Mouse (Mus musculus) spleen, adult 12 weeks (tissue): Measurements from ENCODE around the gene Col1a2.

Experiments used
- DNase-seq: peaks from one replicate; pipeline ENCODE4 v3.0.0; 2022; ENCODE audit warnings: low spot score

Gene Col1a2

GRCm38 (mm10) chr6:4521031-4521430, 16.4 kb downstream of the Col1a2 start:
- DNase-seq = no peak

DNA sequence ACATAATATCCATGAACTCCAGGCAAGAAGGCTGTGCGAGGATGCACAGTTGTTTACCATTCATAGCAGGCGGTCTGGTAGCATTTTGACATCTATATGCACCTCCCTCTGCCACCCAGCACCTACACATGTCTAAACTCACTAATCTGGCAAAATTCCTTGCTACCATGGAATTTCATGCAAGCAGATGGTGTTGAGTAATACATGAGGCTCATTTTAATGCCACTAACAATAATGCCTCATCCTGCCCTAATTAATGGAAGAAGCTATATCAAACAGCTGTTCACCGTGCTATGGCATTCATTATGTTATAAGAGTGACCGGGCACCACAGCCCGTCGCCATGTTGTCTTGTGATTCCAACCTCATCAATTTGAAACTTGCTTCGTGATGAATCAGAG, 23.8 kb downstream of the Col1a2 start:
- no peak for DNase-seq

GRCm38 (mm10) chr6:4530986-4531385, 26.4 kb downstream of the Col1a2 start:
- DNase-seq = no peak

DNA sequence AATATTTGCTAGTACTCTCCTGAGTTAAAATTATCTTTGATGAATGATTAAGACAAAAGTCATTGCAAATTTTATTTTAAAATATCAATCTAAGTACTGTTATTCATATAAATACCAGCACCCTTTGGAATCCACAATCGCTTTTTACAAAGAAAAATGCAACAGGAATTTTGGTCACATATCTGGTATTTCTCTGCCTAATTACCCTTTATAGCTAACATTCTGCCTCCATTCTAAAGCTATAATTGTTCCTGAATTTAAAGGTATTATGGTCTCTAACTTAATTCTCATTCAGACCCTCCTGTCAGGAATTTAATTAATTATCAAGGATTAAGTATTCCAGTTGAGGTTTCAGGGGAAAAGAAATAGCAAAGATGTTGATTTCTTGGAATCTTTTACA, 28.3 kb downstream of the Col1a2 start:
- no peak for DNase-seq

- DNase-seq = no peak
These were observed 30.0 kb downstream of the Col1a2 start for GRCm38 (mm10) chr6:4534462-4535079.

- no peak for DNase-seq
These were observed 37.5 kb downstream of the Col1a2 start for GRCm38 (mm10) chr6:4541926-4542715.

DNA sequence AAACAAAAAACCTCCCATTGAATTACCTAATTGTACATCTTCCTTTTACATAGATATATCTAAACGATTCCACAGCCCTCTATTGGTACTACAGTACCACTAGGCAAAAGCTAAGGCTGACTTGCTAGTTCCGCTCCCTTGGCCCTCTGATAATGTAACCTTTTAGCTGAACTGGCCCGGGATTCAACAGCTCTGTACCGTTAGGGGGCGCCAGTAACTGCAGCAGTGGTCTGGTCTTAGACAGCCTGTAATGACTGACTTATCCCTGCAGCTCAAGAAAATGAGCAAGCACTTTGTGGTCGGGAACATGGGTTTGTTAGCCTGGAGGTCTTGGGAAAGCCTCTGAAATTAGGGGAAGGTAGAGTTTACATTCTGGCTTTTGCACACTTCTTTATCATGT, 39.9 kb downstream of the Col1a2 start:
- DNase-seq = no peak

- DNase-seq = no peak
These were observed 41.1 kb downstream of the Col1a2 start for GRCm38 (mm10) chr6:4545727-4546126.

DNA sequence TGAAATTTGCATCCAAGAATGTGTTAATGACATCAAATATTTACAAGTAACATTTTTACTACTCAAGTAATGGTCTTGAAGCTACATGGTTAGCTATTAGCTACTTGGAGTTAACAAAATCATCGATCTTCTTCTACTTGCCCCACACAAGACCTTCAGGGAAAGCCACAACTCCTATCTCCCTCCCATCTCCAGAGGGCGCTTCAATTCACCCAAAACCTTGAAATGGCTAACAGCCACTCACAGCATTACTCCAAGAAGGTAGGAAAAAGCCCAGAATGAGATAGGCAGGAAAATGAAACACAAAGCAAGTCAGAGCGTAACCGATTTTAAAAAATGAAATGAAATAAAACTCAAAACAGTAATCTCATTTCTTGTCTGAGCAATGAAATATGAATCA, 44.3 kb downstream of the Col1a2 start:
- DNase-seq = no peak

DNA sequence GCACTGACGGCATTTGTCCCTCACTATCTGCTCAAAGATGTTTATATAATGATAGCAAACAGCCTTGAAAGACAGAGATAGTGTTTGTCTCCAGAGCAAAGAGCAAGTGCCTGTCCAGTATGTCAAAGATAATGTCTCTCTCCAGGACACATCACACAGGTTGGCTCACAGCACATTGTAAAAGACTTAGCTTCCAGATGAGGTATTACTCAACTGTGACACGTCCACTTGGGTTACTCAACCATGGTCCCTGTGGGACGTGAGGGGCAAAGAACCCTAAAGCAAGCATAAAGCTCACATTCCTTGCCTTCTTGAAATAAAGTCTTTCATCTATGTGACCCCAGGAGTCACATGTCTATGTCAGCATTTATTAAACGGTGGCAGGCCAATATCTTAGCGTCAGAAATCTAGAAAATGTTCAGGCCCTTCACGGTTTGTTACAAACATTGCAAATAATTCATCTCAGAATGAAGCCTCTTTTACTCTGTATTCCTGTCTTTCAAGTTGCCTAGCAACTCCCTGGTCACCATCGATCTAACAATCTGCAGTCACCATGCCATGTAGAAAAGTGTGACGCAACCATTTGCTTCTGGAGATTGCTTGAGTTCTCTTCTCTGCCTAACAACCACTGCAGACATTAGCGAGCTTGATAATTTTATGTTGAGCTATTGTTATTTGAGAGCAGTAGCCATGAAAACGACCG, 45.4 kb downstream of the Col1a2 start:
- no peak for DNase-seq

DNA sequence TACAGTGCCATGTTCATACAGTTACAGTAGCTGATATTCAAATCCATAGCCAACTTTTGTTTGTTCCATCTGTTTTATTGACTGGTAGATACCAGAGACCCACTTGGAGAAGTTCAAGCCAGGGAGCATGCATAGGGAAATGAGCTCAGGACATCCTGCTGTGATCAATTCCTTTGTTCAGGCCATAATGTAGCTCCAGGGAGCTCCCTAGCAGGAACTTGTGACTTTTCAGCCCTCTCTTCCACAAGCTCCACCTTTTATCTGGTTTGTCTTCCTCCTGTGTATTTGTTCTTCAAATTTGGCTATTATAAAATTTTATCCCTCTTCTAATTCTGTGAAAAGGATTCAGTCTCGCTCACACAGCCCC, 45.9 kb downstream of the Col1a2 start:
- no peak for DNase-seq

DNA sequence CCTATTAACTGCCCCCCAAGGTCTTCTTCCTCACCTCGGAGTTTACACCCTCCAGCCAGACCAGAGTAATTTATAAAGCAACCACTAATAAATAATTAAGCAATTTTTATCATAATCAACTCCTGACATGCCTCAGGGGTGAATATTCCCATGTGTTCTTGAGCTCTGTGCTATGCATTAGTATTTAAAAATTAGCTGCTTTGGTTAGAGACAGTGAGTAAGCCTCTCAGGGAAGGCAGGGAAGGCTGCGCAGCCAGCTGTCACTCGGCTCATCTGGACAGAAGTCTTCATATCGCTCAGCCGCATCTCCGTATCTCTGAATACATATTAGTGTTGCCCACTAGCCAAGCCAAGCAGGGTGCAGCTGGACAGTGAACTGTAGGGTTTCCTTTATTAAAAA, 50.8 kb downstream of the Col1a2 start:
- no peak for DNase-seq

- DNase-seq = no peak
These were observed 52.5 kb downstream of the Col1a2 start for GRCm38 (mm10) chr6:4557086-4557485.

DNA sequence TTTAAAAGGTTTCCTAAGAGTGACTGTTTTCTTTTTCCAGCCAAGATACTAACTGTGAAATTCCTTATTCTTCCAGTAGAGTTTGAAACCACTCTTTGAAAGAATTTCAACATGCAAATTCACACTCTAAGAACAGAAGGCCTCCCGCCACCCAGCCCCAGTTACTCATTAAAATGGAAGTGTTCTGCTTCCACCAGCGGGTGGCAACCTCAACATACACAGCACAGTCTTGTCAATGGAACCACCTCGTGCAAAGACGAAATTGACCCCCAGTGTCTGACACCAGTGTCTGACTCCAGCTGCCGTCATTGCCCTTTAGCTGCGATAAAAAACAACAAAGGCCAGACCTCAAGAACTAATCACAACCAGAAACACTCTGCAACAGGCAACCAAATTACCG, 53.1 kb downstream of the Col1a2 start:
- no peak for DNase-seq

DNA sequence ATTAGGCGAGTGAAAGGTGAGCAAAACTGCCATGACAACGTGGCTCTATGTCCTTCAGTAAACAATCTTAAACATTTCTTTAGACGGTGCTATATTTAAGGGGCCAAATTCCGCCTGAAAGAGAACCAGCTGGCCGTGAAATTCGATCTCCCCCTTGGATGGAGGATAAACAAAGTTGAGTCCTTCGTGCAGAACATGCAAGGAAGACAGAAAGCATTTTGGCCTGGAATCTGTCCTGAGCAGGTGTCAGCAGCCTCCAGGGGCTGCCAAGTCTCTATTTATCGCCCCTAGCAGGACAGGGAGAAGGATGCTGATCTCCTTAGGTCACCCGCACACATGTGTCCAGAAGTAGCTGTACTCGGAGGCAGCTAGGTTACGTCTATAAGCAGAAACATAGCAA, 56.5 kb downstream of the Col1a2 start:
- no peak for DNase-seq

- no peak for DNase-seq
These were observed 57.0 kb downstream of the Col1a2 start for GRCm38 (mm10) chr6:4561621-4562020.

DNA sequence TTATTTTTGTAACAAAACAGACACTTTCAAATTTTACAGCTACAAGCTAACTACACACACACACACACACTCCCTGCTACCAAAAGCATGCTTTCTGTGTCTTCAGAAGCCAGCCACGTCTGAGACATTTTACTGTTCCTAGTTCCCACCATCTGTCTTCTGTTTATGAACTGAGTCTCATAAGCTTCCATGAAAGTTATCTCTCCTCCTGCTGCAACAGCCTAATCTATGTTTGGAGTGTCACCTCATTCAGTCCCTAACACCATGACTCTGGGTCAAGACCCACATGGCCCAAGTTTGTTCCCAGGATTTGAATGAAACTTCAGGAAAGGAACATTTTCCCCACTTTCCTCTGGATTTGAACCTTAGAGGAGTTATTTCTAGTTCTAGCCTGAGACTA, 57.8 kb downstream of the Col1a2 start:
- no peak for DNase-seq

DNA sequence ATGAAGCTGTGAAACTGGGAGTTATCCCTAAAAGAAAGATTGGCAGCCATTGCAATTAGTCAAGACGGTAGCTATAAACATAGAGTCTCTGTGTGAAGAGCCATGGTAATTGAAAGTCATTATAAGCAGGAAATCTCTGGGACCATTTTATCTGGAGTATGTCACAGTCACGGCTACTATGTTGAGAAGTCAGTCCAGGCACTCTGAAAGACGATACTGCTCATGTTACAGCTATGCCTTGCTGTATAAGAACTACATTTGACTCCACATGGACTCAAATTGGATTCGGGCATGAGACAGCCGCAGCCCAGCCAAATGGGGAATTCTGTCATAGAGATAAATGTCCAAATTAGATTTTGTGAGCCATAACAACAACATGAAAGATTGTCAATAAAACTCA, 58.9 kb downstream of the Col1a2 start:
- DNase-seq = no peak

DNA sequence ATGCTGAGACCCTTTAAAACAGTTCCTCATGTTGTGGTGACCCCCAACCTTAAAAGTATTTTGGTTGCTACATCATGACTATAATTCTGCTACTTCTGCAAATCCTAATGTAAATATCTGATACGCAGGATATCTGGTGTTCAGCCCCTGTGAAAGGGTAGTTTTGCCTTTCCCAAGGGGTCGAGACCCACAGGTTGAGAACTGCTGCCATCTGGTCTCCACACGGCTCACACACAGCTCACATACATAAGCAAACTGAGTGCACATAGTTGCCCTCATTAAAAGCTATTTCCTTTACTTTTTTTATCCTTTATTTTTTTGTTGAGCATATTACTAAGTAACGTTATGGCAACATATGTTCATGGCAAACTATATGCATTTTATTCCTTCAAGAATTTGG, 65.8 kb downstream of the Col1a2 start:
- no peak for DNase-seq

GRCm38 (mm10) chr6:4577756-4578155, 73.1 kb downstream of the Col1a2 start:
- DNase-seq = no peak

DNA sequence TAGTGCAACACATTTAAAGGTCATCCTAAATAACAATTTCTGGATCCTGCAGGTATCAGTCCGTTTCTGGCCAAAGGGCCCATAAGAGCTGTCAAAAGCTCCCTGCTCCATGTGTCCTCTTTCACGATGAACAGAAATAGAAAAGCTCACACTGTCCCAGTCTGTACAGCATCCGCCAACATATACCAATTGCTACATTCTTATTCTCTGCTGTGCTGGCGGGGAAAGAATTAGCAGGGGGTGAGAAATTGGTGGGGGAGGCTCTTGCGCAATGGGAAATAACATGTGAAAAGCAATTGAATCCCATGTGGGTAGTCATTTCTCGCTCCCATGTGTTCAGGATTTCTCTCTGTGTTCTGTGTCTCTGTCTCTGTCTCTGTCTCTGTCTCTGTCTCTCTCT, 73.7 kb downstream of the Col1a2 start:
- no peak for DNase-seq

- no peak for DNase-seq
These were observed 75.0 kb downstream of the Col1a2 start for GRCm38 (mm10) chr6:4579620-4580019.

DNA sequence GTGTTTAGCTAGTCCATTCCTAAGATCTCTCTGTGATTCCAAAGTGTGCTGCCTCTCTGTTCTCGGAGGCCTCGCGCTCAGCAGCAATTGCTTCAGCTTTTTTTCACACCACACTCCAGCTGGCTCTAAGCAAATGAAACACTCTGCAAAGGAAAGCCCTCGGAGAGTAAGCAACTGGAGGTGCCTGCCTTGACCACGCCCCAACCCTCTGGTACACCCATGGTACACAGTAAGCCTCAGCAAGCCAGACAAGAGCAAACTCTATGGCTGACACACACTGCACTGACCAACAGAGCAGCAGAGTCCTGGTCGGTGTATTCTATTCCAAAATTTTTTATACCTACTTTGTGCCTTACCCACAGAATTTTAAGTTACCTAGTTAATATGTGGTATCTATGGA, 78.9 kb downstream of the Col1a2 start:
- no peak for DNase-seq
